Mouse (Mus musculus) stomach, embryonic 15.5 days (tissue): ENCODE data around the gene Samhd1. TPM values are rescaled to one million over a fixed set of nuclear protein-coding genes. Genes with fewer than 3 reads are reported as not detected.

Experiments
- ATAC-seq: fragments of 200-750 bp; cut with Nextera tagmentation; 2 replicates; pipeline ENCODE4 v1.8.0; 2017; ENCODE audit warnings: low read depth, moderate number of reproducible peaks, moderate TSS enrichment; ENCODE audit not compliant: insufficient read depth, low FRiP score
- H3K27ac ChIP-seq: fragments of 300-500 bp; sonication (generic); 2 replicates; pipeline ENCODE4 v1.5.1; 2015; ENCODE audit warnings: mild to moderate bottlenecking, inconsistent platforms
- H3K27me3 ChIP-seq: fragments of 300-500 bp; sonication (generic); replicated peaks from 2 replicates; pipeline ENCODE4 v1.6.1; 2015; ENCODE audit warnings: inconsistent platforms
- H3K36me3 ChIP-seq: fragments of 300-500 bp; sonication (generic); 2 replicates; pipeline ENCODE4 v1.6.1; 2015; ENCODE audit warnings: inconsistent platforms
- H3K4me1 ChIP-seq: fragments of 300-500 bp; sonication (generic); 2 replicates; pipeline ENCODE4 v1.6.1; 2015; ENCODE audit warnings: inconsistent platforms
- H3K4me2 ChIP-seq: fragments of 300-500 bp; sonication (generic); 2 replicates; pipeline ENCODE4 v1.6.1; 2015; ENCODE audit warnings: mild to moderate bottlenecking, inconsistent platforms
- H3K4me3 ChIP-seq: fragments of 300-500 bp; sonication (generic); replicated peaks from 2 replicates; pipeline ENCODE4 v1.5.1; 2015; ENCODE audit warnings: inconsistent platforms
- H3K9ac ChIP-seq: fragments of 300-500 bp; sonication (generic); 2 replicates; pipeline ENCODE4 v1.6.1; 2015; ENCODE audit warnings: inconsistent platforms
- H3K9me3 ChIP-seq: fragments of 300-500 bp; sonication (generic); 2 replicates; pipeline ENCODE4 v1.6.1; 2016; ENCODE audit warnings: inconsistent platforms
- WGBS: fragments of 180-500 bp; shearing (Covaris S2); methylation state at CpG from one replicate; pipeline ENCODE4 v1.1.7; 2015; 5-methylcytosine and 5-hydroxymethylcytosine counted together
- polyA plus RNA-seq: library from polyadenylated mRNA; unstranded; fragments of >200 nt; fragmentation: Nextera tagmentation; extraction: Ambion mirVana; gene quantifications from 2 replicates; pipeline ENCODE4 v1.2.1, GENCODE M21; 2015

Samhd1 gene
- polyA plus RNA-seq, 1 experiment from 2014 or later, result 27.1 TPM

- peak overlapping the region; percentile 88 for H3K4me2 ChIP-seq
- no peaks in the 10 kb centered on the region for H3K36me3 ChIP-seq
- H3K4me1 ChIP-seq, result peaks cover 7% of the 10 kb centered on the region
- H3K27ac ChIP-seq, result peak overlapping the region; percentile 80
- ATAC-seq, result peak; percentile 33
- under 1% methylated on average over 25 of the region's 25 CpGs for whole genome bisulfite sequencing
- H3K9me3 ChIP-seq, result no peaks in the 10 kb centered on the region
- H3K4me3 ChIP-seq, result peak overlapping the region; percentile 76
- no peaks in the 10 kb centered on the region for H3K27me3 ChIP-seq
- H3K9ac ChIP-seq, result peak overlapping the region; percentile 52
Observed at GRCm38 (mm10) chr2:157134479-157134931, 560 bp downstream of the Samhd1 start.

GRCm38 (mm10) chr2:157133769-157134478 is 1.1 kb downstream of the Samhd1 start:
- H3K27me3 ChIP-seq, result no peaks in the 10 kb centered on the region
- H3K4me1 ChIP-seq, result peaks cover 8% of the 10 kb centered on the region
- H3K9ac ChIP-seq, result peak overlapping the region; percentile 52
- no peaks in the 10 kb centered on the region for H3K9me3 ChIP-seq
- H3K4me3 ChIP-seq, result peak overlapping the region; percentile 76
- WGBS, result 15% methylated on average over 11 of the region's 11 CpGs
- peak overlapping the region; percentile 80 for H3K27ac ChIP-seq
- H3K36me3 ChIP-seq, result no peaks in the 10 kb centered on the region
- ATAC-seq, result no peak
- H3K4me2 ChIP-seq, result peak overlapping the region; percentile 88

GRCm38 (mm10) chr2:157132686-157133540 is 2.2 kb downstream of the Samhd1 start:
- Histone ChIP-seq H3K9ac (no peak overlapping the region), H3K4me3 (no peak overlapping the region), H3K36me3 (no peaks in the 10 kb centered on the region), H3K9me3 (no peaks in the 10 kb centered on the region), H3K27me3 (no peaks in the 10 kb centered on the region), H3K4me1 (peaks cover 14% of the 10 kb centered on the region), H3K27ac (no peak overlapping the region), H3K4me2 (peak overlapping the region; percentile 16; the same call in 1 of the 2 replicates)
- WGBS, result 75% methylated on average over 3 of the region's 3 CpGs
- ATAC-seq, result no peak

- Histone ChIP-seq H3K4me3 (no peak overlapping the region), H3K9me3 (no peaks in the 10 kb centered on the region), H3K27ac (no peak overlapping the region), H3K4me2 (no peak overlapping the region), H3K9ac (no peak overlapping the region), H3K27me3 (no peaks in the 10 kb centered on the region), H3K4me1 (peaks cover 14% of the 10 kb centered on the region), H3K36me3 (no peaks in the 10 kb centered on the region)
- ATAC-seq, result no peak
- 71% methylated on average over 1 of the region's 1 CpGs for WGBS
Observed at GRCm38 (mm10) chr2:157132086-157132485, 3.0 kb downstream of the Samhd1 start.

- 0 out of 2 replicates have a peak overlapping the region, but pooled peaks have one; percentile 10 for H3K4me2 ChIP-seq
- no peak for ATAC-seq
Observed at GRCm38 (mm10) chr2:157130813-157131514, 4.1 kb downstream of the Samhd1 start.

GRCm38 (mm10) chr2:157129601-157130164 is 5.4 kb downstream of the Samhd1 start:
- Histone ChIP-seq H3K36me3 (peaks cover 4% of the 10 kb centered on the region; the same call in 1 of the 2 replicates), H3K9ac (no peak overlapping the region), H3K4me1 (peaks cover 11% of the 10 kb centered on the region; the same call in 1 of the 2 replicates), H3K27ac (peak overlapping the region; percentile 31; the same call in 1 of the 2 replicates), H3K9me3 (no peaks in the 10 kb centered on the region), H3K4me3 (no peak overlapping the region; the same call in 1 of the 2 replicates), H3K27me3 (no peaks in the 10 kb centered on the region), H3K4me2 (peak overlapping the region; percentile 25; the same call in 1 of the 2 replicates)
- 67% methylated on average over 11 of the region's 11 CpGs for WGBS
- no peak for ATAC-seq

More at GRCm38 (mm10) chr2:157130813-157131514, 4.1 kb downstream of the Samhd1 start:
- WGBS, result 73% methylated on average over 8 of the region's 8 CpGs
- Histone ChIP-seq H3K27me3 (no peaks in the 10 kb centered on the region), H3K9ac (no peak overlapping the region), H3K27ac (0 out of 2 replicates have a peak overlapping the region, but pooled peaks have one; percentile 44), H3K9me3 (no peaks in the 10 kb centered on the region), H3K4me1 (peaks cover 11% of the 10 kb centered on the region; the same call in 1 of the 2 replicates), H3K4me3 (no peak overlapping the region), H3K36me3 (0 out of 2 replicates have a peak, but pooled peaks cover 4% of the 10 kb centered on the region)

- peaks cover 11% of the 10 kb centered on the region; the same call in 1 of the 2 replicates for H3K4me1 ChIP-seq
- ATAC-seq, result no peak
- WGBS, result 54% methylated on average over 4 of the region's 4 CpGs
- peaks cover 4% of the 10 kb centered on the region; the same call in 1 of the 2 replicates for H3K36me3 ChIP-seq
- no peak overlapping the region for H3K4me3 ChIP-seq
- no peak overlapping the region for H3K27ac ChIP-seq
- peak overlapping the region; percentile 25; the same call in 1 of the 2 replicates for H3K4me2 ChIP-seq
- H3K27me3 ChIP-seq, result no peaks in the 10 kb centered on the region
- H3K9ac ChIP-seq, result no peak overlapping the region
- H3K9me3 ChIP-seq, result no peaks in the 10 kb centered on the region
Observed at GRCm38 (mm10) chr2:157129096-157129495, 6.0 kb downstream of the Samhd1 start.

- no peak overlapping the region for H3K27ac ChIP-seq
- WGBS, result 49% methylated on average over 4 of the region's 4 CpGs
- H3K9ac ChIP-seq, result no peak overlapping the region
- no peak overlapping the region for H3K4me3 ChIP-seq
- peaks cover 4% of the 10 kb centered on the region; the same call in 1 of the 2 replicates for H3K36me3 ChIP-seq
- ATAC-seq, result no peak
- H3K4me2 ChIP-seq, result no peak overlapping the region
- 0 out of 2 replicates have a peak, but pooled peaks cover 7% of the 10 kb centered on the region for H3K4me1 ChIP-seq
- no peaks in the 10 kb centered on the region for H3K9me3 ChIP-seq
- H3K27me3 ChIP-seq, result no peaks in the 10 kb centered on the region
Observed at GRCm38 (mm10) chr2:157128072-157128471, 7.0 kb downstream of the Samhd1 start.

- 38% methylated on average over 3 of the region's 3 CpGs for WGBS
- Histone ChIP-seq H3K27me3 (no peaks in the 10 kb centered on the region), H3K4me2 (no peak overlapping the region), H3K27ac (no peak overlapping the region), H3K9ac (no peak overlapping the region), H3K36me3 (peaks cover 4% of the 10 kb centered on the region; the same call in 1 of the 2 replicates), H3K4me1 (0 out of 2 replicates have a peak, but pooled peaks cover 7% of the 10 kb centered on the region), H3K4me3 (no peak overlapping the region), H3K9me3 (no peaks in the 10 kb centered on the region)
- no peak for ATAC-seq
Observed at GRCm38 (mm10) chr2:157127370-157127769, 7.7 kb downstream of the Samhd1 start.

GRCm38 (mm10) chr2:157125246-157125645 is 9.8 kb downstream of the Samhd1 start:
- peaks cover 4% of the 10 kb centered on the region; the same call in 1 of the 2 replicates for H3K36me3 ChIP-seq
- H3K4me1 ChIP-seq, result 0 out of 2 replicates have a peak, but pooled peaks cover 7% of the 10 kb centered on the region
- no peak for ATAC-seq
- H3K27me3 ChIP-seq, result no peaks in the 10 kb centered on the region
- H3K4me2 ChIP-seq, result no peak overlapping the region
- WGBS, result 79% methylated on average over 3 of the region's 3 CpGs
- no peak overlapping the region for H3K27ac ChIP-seq
- H3K9ac ChIP-seq, result no peak overlapping the region
- no peaks in the 10 kb centered on the region for H3K9me3 ChIP-seq
- H3K4me3 ChIP-seq, result no peak overlapping the region

- Histone ChIP-seq H3K9me3 (no peaks in the 10 kb centered on the region), H3K27me3 (no peaks in the 10 kb centered on the region), H3K4me1 (no peaks in the 10 kb centered on the region), H3K4me2 (no peak overlapping the region), H3K36me3 (peaks cover 2% of the 10 kb centered on the region; the same call in 1 of the 2 replicates), H3K9ac (no peak overlapping the region), H3K27ac (no peak overlapping the region), H3K4me3 (no peak overlapping the region)
- ATAC-seq, result no peak
- WGBS, result 92% methylated on average over 8 of the region's 8 CpGs
Observed at GRCm38 (mm10) chr2:157121766-157122165, 13.3 kb downstream of the Samhd1 start.
